Mouse (Mus musculus): Measurements from ENCODE around the gene Gm13696. TPM values are rescaled to one million over a fixed set of nuclear protein-coding genes. Genes with fewer than 3 reads are reported as not detected.
"Not testable (repeated sequence)": the region's sequence is repeated elsewhere in the genome, so short reads cannot be mapped to it uniquely, and the experiment has no call there.

Gene Gm13696
- not detected in 2 replicates for polyA plus RNA-seq (2015; fragmentation: Nextera tagmentation; extraction: Ambion mirVana)

- not testable (repeated sequence) for H3K27ac ChIP-seq (ENCODE audit: low read depth, low read length); H3K9ac ChIP-seq (ENCODE audit: low read depth, low read length); ATAC-seq; H3K36me3 ChIP-seq (ENCODE audit: control insufficient read depth, insufficient read depth); H3K4me2 ChIP-seq (replicated peaks; ENCODE audit: low read depth); H3K27me3 ChIP-seq (replicated peaks; ENCODE audit: control insufficient read depth, insufficient read depth, low read length); H3K4me1 ChIP-seq (replicated peaks; ENCODE audit: control insufficient read depth, insufficient read depth, low read length); H3K9me3 ChIP-seq (ENCODE audit: control insufficient read depth); H3K4me3 ChIP-seq (ENCODE audit: low read depth, low read length)
- WGBS = no CpG with 5 or more reads among the region's 6 CpGs
Observed at GRCm38 (mm10) chr2:83972823-83973222, at the start of gene Gm13696. Gm13696 (plus strand) TSS chr2:83973123.

- H3K27ac ChIP-seq (ENCODE audit: low read depth, low read length) = no peak overlapping the region
- no peak overlapping the region for H3K9ac ChIP-seq (ENCODE audit: low read depth, low read length)
- no peaks in the 10 kb centered on the region for H3K36me3 ChIP-seq (ENCODE audit: control insufficient read depth, insufficient read depth)
- no peaks in the 10 kb centered on the region for H3K27me3 ChIP-seq (replicated peaks; ENCODE audit: control insufficient read depth, insufficient read depth, low read length)
- no peak overlapping the region for H3K4me2 ChIP-seq (replicated peaks; ENCODE audit: low read depth)
- H3K9me3 ChIP-seq (ENCODE audit: control insufficient read depth) = no peaks in the 10 kb centered on the region
- 71% methylated on average over 2 of the region's 2 CpGs for WGBS
- no peaks in the 10 kb centered on the region for H3K4me1 ChIP-seq (replicated peaks; ENCODE audit: control insufficient read depth, insufficient read depth, low read length)
- no peak for ATAC-seq
- H3K4me3 ChIP-seq (ENCODE audit: low read depth, low read length) = no peak overlapping the region
- TF ChIP-seq CTCF (IDR thresholded peaks at IDR 0.05; ENCODE audit: low read depth) = no peak
Observed at GRCm38 (mm10) chr2:83929478-83930088, 43.3 kb upstream of the Gm13696 start.

GRCm38 (mm10) chr2:83940931-83941361 lies 32.0 kb upstream of the Gm13696 start, which contains the start of gene Zswim2:
Zswim2 (minus strand) TSS chr2:83941228.
- no peaks in the 10 kb centered on the region for H3K9me3 ChIP-seq (ENCODE audit: control insufficient read depth)
- ATAC-seq = no peak
- peak within 1 kb of the TSS; percentile 28 for H3K4me2 ChIP-seq (replicated peaks; ENCODE audit: low read depth)
- H3K27ac ChIP-seq (ENCODE audit: low read depth, low read length) = no peak within 1 kb of the TSS
- H3K27me3 ChIP-seq (replicated peaks; ENCODE audit: control insufficient read depth, insufficient read depth, low read length) = no peaks in the 10 kb centered on the region
- 3% methylated on average over 20 of the region's 20 CpGs for WGBS
- no peaks in the 10 kb centered on the region for H3K36me3 ChIP-seq (ENCODE audit: control insufficient read depth, insufficient read depth)
- no peak within 1 kb of the TSS for H3K4me3 ChIP-seq (ENCODE audit: low read depth, low read length)
- TF ChIP-seq CTCF (IDR thresholded peaks at IDR 0.05; ENCODE audit: low read depth) = no peak
- H3K4me1 ChIP-seq (replicated peaks; ENCODE audit: control insufficient read depth, insufficient read depth, low read length) = no peaks in the 10 kb centered on the region
- H3K9ac ChIP-seq (ENCODE audit: low read depth, low read length) = no peak within 1 kb of the TSS

GRCm38 (mm10) chr2:83941378-83941777 lies 31.5 kb upstream of the Gm13696 start:
- Histone ChIP-seq H3K4me2 (replicated peaks; ENCODE audit: low read depth) (peak overlapping the region; percentile 28), H3K36me3 (ENCODE audit: control insufficient read depth, insufficient read depth) (no peaks in the 10 kb centered on the region), H3K9ac (ENCODE audit: low read depth, low read length) (no peak overlapping the region), H3K4me1 (replicated peaks; ENCODE audit: control insufficient read depth, insufficient read depth, low read length) (no peaks in the 10 kb centered on the region), H3K27ac (ENCODE audit: low read depth, low read length) (no peak overlapping the region), H3K27me3 (replicated peaks; ENCODE audit: control insufficient read depth, insufficient read depth, low read length) (no peaks in the 10 kb centered on the region), H3K9me3 (ENCODE audit: control insufficient read depth) (no peaks in the 10 kb centered on the region), H3K4me3 (ENCODE audit: low read depth, low read length) (no peak overlapping the region)
- TF ChIP-seq CTCF (IDR thresholded peaks at IDR 0.05; ENCODE audit: low read depth) = no peak
- ATAC-seq = no peak
- WGBS = 49% methylated on average over 3 of the region's 3 CpGs

- TF ChIP-seq CTCF (IDR thresholded peaks at IDR 0.05; ENCODE audit: low read depth) = no peak
- no peaks in the 10 kb centered on the region for H3K4me1 ChIP-seq (replicated peaks; ENCODE audit: control insufficient read depth, insufficient read depth, low read length)
- H3K27me3 ChIP-seq (replicated peaks; ENCODE audit: control insufficient read depth, insufficient read depth, low read length) = no peaks in the 10 kb centered on the region
- H3K27ac ChIP-seq (ENCODE audit: low read depth, low read length) = no peak overlapping the region
- no peaks in the 10 kb centered on the region for H3K9me3 ChIP-seq (ENCODE audit: control insufficient read depth)
- H3K4me3 ChIP-seq (ENCODE audit: low read depth, low read length) = no peak overlapping the region
- ATAC-seq = no peak
- no peak overlapping the region for H3K4me2 ChIP-seq (replicated peaks; ENCODE audit: low read depth)
- 69% methylated on average over 4 of the region's 4 CpGs for WGBS
- no peaks in the 10 kb centered on the region for H3K36me3 ChIP-seq (ENCODE audit: control insufficient read depth, insufficient read depth)
- no peak overlapping the region for H3K9ac ChIP-seq (ENCODE audit: low read depth, low read length)
Observed at GRCm38 (mm10) chr2:83941792-83942191, 31.1 kb upstream of the Gm13696 start.

GRCm38 (mm10) chr2:83955393-83955792 lies 17.5 kb upstream of the Gm13696 start, which contains the start of gene Gm13698:
Gm13698 (plus strand) TSS chr2:83955693.
- H3K9ac ChIP-seq (ENCODE audit: low read depth, low read length); H3K4me2 ChIP-seq (replicated peaks; ENCODE audit: low read depth); H3K27ac ChIP-seq (ENCODE audit: low read depth, low read length); H3K4me1 ChIP-seq (replicated peaks; ENCODE audit: control insufficient read depth, insufficient read depth, low read length); H3K27me3 ChIP-seq (replicated peaks; ENCODE audit: control insufficient read depth, insufficient read depth, low read length); H3K9me3 ChIP-seq (ENCODE audit: control insufficient read depth); H3K4me3 ChIP-seq (ENCODE audit: low read depth, low read length); H3K36me3 ChIP-seq (ENCODE audit: control insufficient read depth, insufficient read depth); ATAC-seq: not testable (repeated sequence)
- no CpG with 5 or more reads among the region's 6 CpGs for WGBS

- WGBS = no CpG with 5 or more reads among the region's 6 CpGs
Observed at GRCm38 (mm10) chr2:83961203-83961602, 11.7 kb upstream of the Gm13696 start, which contains the start of gene Gm13693. Gm13693 (plus strand) TSS chr2:83961503.

GRCm38 (mm10) chr2:83967013-83967412 lies 5.9 kb upstream of the Gm13696 start, which contains the start of gene Gm13695:
Gm13695 (plus strand) TSS chr2:83967313.
- not testable (repeated sequence) for H3K27me3 ChIP-seq (replicated peaks; ENCODE audit: control insufficient read depth, insufficient read depth, low read length); H3K27ac ChIP-seq (ENCODE audit: low read depth, low read length); ATAC-seq; H3K9me3 ChIP-seq (ENCODE audit: control insufficient read depth); H3K4me1 ChIP-seq (replicated peaks; ENCODE audit: control insufficient read depth, insufficient read depth, low read length); H3K36me3 ChIP-seq (ENCODE audit: control insufficient read depth, insufficient read depth); H3K4me3 ChIP-seq (ENCODE audit: low read depth, low read length); H3K4me2 ChIP-seq (replicated peaks; ENCODE audit: low read depth); H3K9ac ChIP-seq (ENCODE audit: low read depth, low read length)
- WGBS = no CpG with 5 or more reads among the region's 6 CpGs

More at GRCm38 (mm10) chr2:83961203-83961602, 11.7 kb upstream of the Gm13696 start, which contains the start of gene Gm13693:
- H3K27ac ChIP-seq (ENCODE audit: low read depth, low read length); H3K9me3 ChIP-seq (ENCODE audit: control insufficient read depth); H3K4me1 ChIP-seq (replicated peaks; ENCODE audit: control insufficient read depth, insufficient read depth, low read length); H3K4me3 ChIP-seq (ENCODE audit: low read depth, low read length); ATAC-seq; H3K27me3 ChIP-seq (replicated peaks; ENCODE audit: control insufficient read depth, insufficient read depth, low read length); H3K9ac ChIP-seq (ENCODE audit: low read depth, low read length); H3K36me3 ChIP-seq (ENCODE audit: control insufficient read depth, insufficient read depth); H3K4me2 ChIP-seq (replicated peaks; ENCODE audit: low read depth): not testable (repeated sequence)

- not testable (repeated sequence) for H3K4me2 ChIP-seq (replicated peaks; ENCODE audit: low read depth); H3K4me1 ChIP-seq (replicated peaks; ENCODE audit: control insufficient read depth, insufficient read depth, low read length); H3K9me3 ChIP-seq (ENCODE audit: control insufficient read depth); ATAC-seq; H3K27ac ChIP-seq (ENCODE audit: low read depth, low read length); H3K27me3 ChIP-seq (replicated peaks; ENCODE audit: control insufficient read depth, insufficient read depth, low read length); H3K36me3 ChIP-seq (ENCODE audit: control insufficient read depth, insufficient read depth); H3K4me3 ChIP-seq (ENCODE audit: low read depth, low read length); H3K9ac ChIP-seq (ENCODE audit: low read depth, low read length)
- WGBS = no CpG with 5 or more reads among the region's 6 CpGs
Observed at GRCm38 (mm10) chr2:83978633-83979032, 5.7 kb downstream of the Gm13696 start, which contains the start of gene Gm13694. Gm13694 (plus strand) TSS chr2:83978933.
